Mouse (Mus musculus) MEL-GATA-1-ER (cell line): ENCODE measurements around the gene Rabl3.

Experiments
- DNase-seq: peaks from one replicate; pipeline ENCODE4 v3.0.0-alpha.2; 2012; ENCODE audit warnings: low read depth; ENCODE audit errors: extremely low read depth

Gene Rabl3

DNA sequence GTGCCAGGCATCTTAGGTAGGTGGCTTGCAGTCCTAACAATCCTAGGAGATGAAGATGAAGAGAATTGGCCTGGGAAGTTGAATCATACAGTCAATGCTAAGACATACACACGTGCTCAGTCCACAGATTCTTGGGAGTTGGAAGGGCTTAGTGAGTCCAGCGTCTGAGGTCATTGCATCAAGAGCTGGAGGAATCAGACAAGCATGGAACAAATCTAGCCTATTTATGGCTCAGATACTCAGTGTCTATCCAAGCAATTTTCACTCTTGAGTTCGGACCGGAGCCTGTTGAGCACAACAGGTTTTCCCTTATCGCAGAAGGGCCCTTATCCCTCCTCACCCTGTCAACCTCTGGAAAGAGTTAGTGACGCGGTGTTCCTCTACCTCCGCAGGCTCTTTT lies 51.9 kb downstream of the Rabl3 start:
- DNase-seq: no peak

DNA sequence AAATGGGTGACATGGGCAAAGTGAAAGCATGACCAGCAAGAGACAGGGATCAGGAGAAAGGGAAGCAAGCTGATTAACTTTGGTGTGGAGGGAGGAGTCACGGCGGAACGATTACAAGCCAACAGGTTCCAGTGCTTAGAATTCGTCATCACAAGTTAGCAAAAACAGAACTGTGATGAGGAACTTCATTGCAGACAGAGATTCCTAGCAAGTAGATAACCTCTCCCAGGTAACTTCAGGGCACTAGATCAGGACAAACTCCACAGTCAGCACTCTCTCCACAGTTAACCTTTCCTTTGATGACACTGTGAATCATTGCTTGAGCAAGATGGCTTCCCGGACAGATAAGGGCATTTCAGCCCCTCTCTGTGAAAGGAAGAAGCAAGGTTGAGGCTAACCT lies 57.7 kb downstream of the Rabl3 start:
- DNase-seq: no peak

DNA sequence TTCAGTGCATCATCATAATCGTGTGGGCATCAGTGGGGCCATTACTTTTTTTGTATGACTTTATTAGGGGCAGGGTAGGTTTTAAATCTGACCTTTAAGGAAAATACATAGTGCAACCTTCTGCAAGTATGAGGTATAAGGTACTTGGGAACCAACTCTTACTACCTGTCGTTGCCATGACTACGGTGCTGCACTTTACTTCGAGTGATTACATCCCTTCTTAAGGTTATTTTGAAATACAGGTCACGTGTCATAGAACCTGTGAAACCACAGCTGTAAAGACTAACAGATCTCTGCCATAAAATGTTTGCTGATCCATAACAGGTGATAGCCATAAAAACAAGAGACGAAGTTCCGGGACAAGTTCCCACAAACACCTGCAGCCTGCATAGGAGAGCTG lies 58.8 kb downstream of the Rabl3 start:
- DNase-seq: no peak

DNA sequence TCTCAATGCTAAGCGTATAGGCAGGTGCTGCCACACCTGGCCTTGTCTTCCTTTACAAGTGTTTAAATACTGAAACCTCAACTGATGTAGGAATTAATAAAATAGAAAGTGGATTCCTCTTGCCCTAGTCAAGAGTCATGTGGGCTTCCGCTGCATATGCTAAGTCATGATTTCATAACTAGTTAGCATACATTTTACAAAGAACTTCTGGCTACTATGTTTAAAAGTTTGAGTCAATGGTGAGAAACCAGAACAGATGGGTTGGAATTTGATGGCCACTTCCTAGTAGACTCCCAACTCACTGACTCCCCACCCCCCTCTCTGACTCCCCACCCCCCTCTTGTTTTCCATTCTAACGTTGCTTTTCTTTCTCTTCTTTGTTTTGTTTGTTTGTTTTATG lies 59.6 kb downstream of the Rabl3 start:
- DNase-seq: no peak

DNA sequence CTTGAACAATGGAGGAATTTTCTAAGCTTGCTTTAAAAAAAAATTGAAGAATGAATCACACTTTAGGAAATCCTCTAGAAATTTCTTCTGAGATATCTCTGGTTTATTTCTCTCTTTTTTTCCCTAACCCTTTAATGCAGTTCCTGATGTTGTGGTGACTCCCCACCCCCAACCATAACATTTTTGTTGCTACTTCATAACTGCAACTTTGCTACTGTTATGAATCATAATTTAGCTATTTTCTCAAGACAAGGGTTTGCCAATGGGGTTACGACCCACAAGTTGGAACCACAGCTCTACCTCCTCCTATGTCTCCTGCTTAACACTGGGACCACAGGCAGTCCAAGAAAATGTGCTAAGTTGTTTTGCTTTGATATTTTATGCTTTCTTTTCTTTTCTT lies 63.7 kb downstream of the Rabl3 start:
- DNase-seq: no peak

DNA sequence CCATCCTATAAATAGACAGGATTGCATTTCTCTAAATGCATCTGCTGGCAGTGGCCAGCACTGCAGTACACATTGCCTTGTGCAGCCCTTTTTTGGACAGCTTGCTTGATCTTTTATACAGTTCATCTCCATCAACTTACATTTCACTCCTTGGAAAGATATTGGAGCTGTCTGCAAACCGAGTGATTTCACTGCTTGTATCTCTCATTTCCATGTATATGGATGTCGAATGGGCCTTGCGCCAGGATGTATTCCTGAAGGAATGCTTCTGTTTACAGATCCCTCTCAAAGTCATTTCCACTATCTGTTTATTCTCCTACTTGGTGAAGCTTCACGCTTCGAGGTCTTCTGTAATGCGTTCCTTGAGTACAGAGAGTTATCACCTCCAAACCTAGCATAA lies 64.6 kb downstream of the Rabl3 start:
- no peak for DNase-seq

DNA sequence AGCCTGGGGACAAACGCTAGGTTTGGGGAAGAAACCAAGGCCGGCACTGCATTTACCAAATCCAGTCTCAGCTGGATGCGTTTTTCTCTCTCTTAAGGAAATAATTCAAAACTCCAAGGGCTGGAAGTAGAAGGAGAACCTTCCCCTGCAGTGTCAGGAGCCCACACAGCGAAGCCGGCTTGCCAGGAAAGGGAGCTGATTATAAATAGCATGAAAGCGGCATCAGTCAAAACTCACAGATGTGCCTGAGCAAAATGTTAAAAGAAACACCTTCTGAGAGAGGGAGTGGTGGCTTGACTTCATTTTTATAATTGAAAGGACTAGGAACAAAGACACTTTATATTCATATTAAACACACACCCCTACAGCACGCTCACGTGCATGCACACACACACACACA lies 70.6 kb downstream of the Rabl3 start:
- no peak for DNase-seq

DNA sequence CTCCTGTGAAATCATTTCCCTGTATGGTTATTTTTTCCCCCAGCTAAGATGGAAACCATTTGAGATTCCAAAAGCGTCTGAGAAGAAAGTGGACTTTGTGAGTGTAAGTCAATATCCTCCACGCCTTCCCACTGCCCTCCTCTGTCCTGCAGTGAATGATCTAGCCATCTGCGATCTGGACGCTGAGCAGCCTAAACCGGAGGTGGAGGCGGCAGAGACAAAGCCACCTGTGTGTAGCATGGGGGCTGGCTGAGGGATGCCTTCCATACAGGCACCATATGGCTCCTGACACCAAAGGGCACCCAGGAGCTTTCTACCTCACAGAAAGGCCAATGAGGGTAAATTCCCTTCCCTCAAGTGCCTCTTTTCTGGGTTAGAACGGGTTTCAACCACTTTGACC lies 71.4 kb downstream of the Rabl3 start:
- no peak for DNase-seq

DNA sequence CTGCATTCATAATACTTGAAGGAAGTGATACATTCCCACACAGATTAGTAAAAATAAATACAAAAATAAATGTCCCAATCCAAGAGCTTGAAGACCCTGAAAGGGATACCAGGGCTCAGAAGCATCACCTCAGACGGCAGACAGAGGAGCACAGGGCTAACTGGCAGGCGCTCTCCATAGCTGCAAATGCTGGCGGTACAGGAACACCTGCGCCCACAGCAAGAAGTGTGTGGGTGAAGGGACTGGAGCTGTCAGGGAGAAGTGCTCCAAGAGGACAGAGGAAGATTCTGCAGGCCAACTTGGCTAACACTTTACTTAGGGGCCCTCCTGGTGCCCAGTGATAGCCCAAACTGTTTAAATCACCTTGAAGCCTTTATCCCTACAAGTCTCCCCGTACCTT lies 72.3 kb downstream of the Rabl3 start:
- no peak for DNase-seq

DNA sequence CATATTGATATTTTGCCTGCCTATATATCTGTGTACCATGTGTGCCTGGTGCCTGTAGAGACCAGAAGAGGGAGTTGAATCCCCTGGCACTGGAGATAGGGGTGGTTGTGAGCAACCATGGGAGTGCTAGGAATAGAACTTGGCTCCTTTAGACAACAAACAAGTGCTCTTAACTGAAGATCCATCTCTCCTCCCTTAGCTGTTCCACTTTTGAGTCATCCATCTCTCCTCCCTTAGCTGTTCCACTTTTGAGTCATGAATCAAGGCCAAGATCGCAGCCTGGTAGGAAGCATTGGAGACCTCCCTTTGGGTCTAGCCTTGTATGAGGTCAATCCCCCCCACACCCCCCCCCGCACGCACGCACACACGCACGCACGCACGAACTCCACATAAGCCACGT lies 74.9 kb downstream of the Rabl3 start:
- DNase-seq: no peak

DNA sequence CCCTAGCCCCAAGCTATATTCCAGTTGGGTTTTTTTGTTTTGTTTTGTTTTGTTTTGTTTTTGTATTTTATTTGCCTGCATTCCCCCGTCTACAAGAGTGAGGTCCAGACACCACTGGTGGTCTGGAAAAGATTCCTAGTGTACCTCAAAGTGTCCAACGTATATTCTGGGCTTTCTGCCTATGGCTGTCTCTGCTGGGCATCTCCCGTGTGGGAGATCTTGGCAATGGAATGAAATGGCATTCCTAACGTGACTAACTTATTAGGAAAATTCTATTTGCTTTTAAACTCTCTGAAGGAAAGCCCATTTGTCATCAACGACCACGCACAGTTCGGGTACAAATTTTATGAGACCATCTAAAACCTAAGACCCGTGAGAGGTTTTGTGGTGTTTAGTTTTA lies 75.7 kb downstream of the Rabl3 start:
- DNase-seq: no peak

DNA sequence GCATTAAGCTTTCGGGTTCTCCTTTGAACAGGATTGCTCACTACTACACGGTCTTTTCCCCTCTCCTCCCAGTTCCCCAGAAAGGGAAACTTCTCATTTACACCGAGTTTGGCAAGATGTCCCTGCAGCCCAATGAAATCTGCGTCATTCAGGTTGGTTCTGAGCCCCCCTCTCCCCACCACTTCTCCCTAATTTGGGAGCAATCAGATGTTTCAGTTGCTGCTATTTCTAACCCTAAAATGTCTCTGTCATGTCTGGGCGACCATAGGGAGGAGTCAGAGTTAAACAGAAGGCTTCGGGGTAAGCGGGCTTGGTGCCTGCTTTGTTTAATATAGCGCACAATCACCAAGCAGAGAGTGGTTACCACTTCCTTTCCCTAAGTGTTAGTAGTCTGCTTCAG lies 76.4 kb downstream of the Rabl3 start:
- no peak for DNase-seq

DNA sequence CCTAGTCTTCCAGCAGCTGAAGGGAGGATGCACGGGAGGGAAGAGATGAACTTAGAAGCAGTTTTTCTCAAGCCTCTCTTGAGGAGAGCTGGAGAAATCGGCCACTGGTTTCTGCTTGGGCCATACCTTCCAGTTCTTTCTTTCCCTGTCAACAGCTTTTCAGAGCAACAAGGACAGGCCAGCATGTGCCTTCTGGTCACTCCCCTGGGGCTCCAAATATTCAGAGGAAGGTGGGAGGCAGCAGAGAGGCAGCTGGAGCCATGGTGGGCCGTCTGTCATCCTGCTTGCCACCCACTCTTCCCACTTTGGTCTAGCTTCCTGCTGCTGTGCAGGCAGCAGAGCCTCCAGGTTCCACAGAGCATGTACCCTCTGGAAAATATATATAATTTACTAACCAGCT lies 78.0 kb downstream of the Rabl3 start:
- DNase-seq: no peak
